Mouse (Mus musculus) kidney, postnatal 0 days (tissue): ENCODE results near the gene Olfr132. TPM values are rescaled to one million over a fixed set of nuclear protein-coding genes. Genes with fewer than 3 reads are reported as not detected.
"Not testable (repeated sequence)": the region's sequence is repeated elsewhere in the genome, so short reads cannot be mapped to it uniquely, and the experiment has no call there.

Experiments used
- ATAC-seq: fragments of 200-750 bp; cut with Nextera tagmentation; replicated peaks from 2 replicates; pipeline ENCODE4 v1.8.0; 2017; ENCODE audit warnings: low read depth, moderate number of reproducible peaks, moderate TSS enrichment, moderate library complexity; ENCODE audit not compliant: low FRiP score
- DNase-seq: peaks from one replicate; pipeline ENCODE4 v3.0.0-alpha.2; 2016; ENCODE audit warnings: low spot score
- H3K27ac ChIP-seq: fragments of 300-500 bp; sonication (generic); 2 replicates; pipeline ENCODE4 v1.5.1; 2014; ENCODE audit warnings: mild to moderate bottlenecking
- H3K27me3 ChIP-seq: fragments of 300-500 bp; sonication (generic); 2 replicates; pipeline ENCODE4 v1.6.1; 2014; ENCODE audit warnings: low read length, mixed read lengths; ENCODE audit not compliant: insufficient read depth
- H3K36me3 ChIP-seq: fragments of 300-500 bp; sonication (generic); 2 replicates; pipeline ENCODE4 v1.6.1; 2014; ENCODE audit warnings: low read length, mixed read lengths; ENCODE audit not compliant: insufficient read depth
- H3K4me1 ChIP-seq: fragments of 300-500 bp; sonication (generic); replicated peaks from 2 replicates; pipeline ENCODE4 v1.6.1; 2014; ENCODE audit warnings: antibody characterized with exemption, low read length, mixed read lengths; ENCODE audit not compliant: insufficient read depth
- H3K4me2 ChIP-seq: fragments of 300-500 bp; sonication (generic); 2 replicates; pipeline ENCODE4 v1.6.1; 2014; ENCODE audit warnings: mild to moderate bottlenecking, low read length, moderate library complexity, mixed read lengths
- H3K4me3 ChIP-seq: fragments of 300-500 bp; sonication (generic); replicated peaks from 2 replicates; pipeline ENCODE4 v1.5.1; 2014; ENCODE audit warnings: low read depth, low read length
- H3K9ac ChIP-seq: fragments of 300-500 bp; sonication (generic); 2 replicates; pipeline ENCODE4 v1.6.1; 2014; ENCODE audit warnings: low read depth, low read length
- H3K9me3 ChIP-seq: fragments of 300-500 bp; sonication (generic); replicated peaks from 2 replicates; pipeline ENCODE4 v1.6.1; 2016; ENCODE audit warnings: low read length, inconsistent platforms, mixed read lengths
- CTCF ChIP-seq: IDR thresholded peaks from 2 replicates; pipeline ENCODE4 v1.5.1; 2016; ENCODE audit warnings: antibody characterized with exemption, low read depth, mild to moderate bottlenecking, moderate library complexity
- WGBS: fragments of 180-500 bp; shearing (Covaris S2); extraction: QIAGEN DNeasy Blood & Tissue Kit; methylation state at CpG from one replicate; pipeline ENCODE4 v1.1.7; 2014; 5-methylcytosine and 5-hydroxymethylcytosine counted together
- polyA plus RNA-seq: library from polyadenylated mRNA; unstranded; fragments of >200 nt; fragmentation: Nextera tagmentation; extraction: Ambion mirVana; gene quantifications from 2 replicates; pipeline ENCODE4 v1.2.1, GENCODE M21; 2015

Olfr132 gene
- polyA plus RNA-seq, result not detected in 2 replicates

DNA sequence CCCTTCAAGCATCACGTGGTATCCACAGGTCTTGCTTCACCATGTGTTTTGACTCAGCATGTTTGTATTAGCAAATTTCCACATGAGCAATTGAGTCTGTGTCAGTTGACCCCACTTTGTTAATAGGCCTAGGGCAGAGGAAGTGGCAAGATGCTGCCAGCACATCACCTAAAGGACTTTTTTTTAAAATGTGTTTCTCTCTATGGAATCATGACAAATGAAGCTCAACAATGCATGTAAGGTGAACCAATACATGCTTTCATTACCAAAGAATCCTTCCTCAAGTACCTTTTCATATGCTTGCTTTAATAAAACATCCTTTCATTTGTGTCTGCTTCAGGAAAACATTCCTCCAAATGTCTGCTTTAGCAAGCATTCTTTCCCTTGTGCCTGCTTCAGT lies at the start of gene Olfr132:
Olfr132 (minus strand) TSS at position 101 of the 400 bp plus-strand sequence.
- 41% methylated on average over 1 of the region's 1 CpGs for WGBS
- Histone ChIP-seq H3K27ac (no peak within 1 kb of the TSS), H3K9me3 (no peaks in the 10 kb centered on the region), H3K9ac (no peak within 1 kb of the TSS), H3K4me2 (no peak within 1 kb of the TSS), H3K36me3 (no peaks in the 10 kb centered on the region), H3K27me3 (no peaks in the 10 kb centered on the region), H3K4me1 (no peaks in the 10 kb centered on the region), H3K4me3 (no peak within 1 kb of the TSS)
- DNase-seq, result no peak
- ATAC-seq, result no peak
- no peak for TF ChIP-seq CTCF

DNA sequence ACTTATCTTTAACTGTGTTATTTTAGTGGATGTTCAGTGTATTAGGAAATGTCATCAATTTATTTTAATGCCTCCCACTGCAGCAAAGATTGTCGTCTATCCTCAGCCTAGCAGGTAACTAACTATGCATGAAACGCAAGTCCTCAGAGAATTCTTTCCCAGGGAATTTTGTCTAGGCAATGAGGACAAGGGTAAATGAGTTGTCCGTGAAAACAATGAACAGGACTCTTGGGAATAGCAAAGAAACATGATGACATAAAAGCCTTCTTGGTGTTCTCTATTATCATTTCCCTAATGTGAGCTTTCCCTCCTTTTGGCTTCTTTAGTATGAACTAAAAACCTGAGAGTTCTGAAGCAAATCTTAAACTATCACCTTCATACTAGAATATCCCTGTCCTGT lies 36.8 kb upstream of the Olfr132 start, which contains the start of gene Olfr134:
Olfr134 (plus strand) TSS at position 301 of the 400 bp plus-strand sequence.
- ATAC-seq, result no peak
- no peaks in the 10 kb centered on the region for H3K36me3 ChIP-seq
- DNase-seq, result no peak
- no peak within 1 kb of the TSS for H3K9ac ChIP-seq
- H3K27ac ChIP-seq, result no peak within 1 kb of the TSS
- H3K4me2 ChIP-seq, result no peak within 1 kb of the TSS
- TF ChIP-seq CTCF, result no peak
- no peaks in the 10 kb centered on the region for H3K27me3 ChIP-seq
- no peaks in the 10 kb centered on the region for H3K9me3 ChIP-seq
- 70% methylated on average over 3 of the region's 3 CpGs for WGBS
- H3K4me1 ChIP-seq, result no peaks in the 10 kb centered on the region
- H3K4me3 ChIP-seq, result no peak within 1 kb of the TSS

DNA sequence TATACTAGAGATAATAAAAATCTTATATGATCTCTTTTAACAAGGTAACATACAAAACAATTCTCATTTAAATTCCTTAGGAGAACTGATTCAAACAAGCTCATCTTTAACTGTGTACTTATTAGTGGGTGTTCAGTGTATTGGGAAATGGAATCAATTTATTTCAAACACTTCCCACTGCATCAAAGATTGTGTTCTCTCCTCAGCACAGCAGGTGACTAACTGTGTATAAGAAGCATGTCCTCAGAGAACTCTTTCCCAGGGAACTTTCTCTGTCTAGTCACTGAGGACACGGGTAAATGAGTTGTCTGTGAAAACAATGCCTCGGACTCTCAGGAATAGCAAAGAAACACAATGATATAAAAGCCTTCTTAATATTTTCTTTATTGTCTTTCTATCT lies 10.7 kb upstream of the Olfr132 start, which contains the start of gene Olfr133:
Olfr133 (plus strand) TSS at position 301 of the 400 bp plus-strand sequence.
- Histone ChIP-seq H3K4me3 (no peak within 1 kb of the TSS), H3K4me2 (no peak within 1 kb of the TSS), H3K4me1 (no peaks in the 10 kb centered on the region), H3K9me3 (no peaks in the 10 kb centered on the region), H3K27me3 (no peaks in the 10 kb centered on the region), H3K36me3 (no peaks in the 10 kb centered on the region), H3K27ac (no peak within 1 kb of the TSS), H3K9ac (no peak within 1 kb of the TSS)
- 76% methylated on average over 2 of the region's 2 CpGs for whole genome bisulfite sequencing
- DNase-seq (no peak), ATAC-seq (no peak)
- TF ChIP-seq CTCF, result no peak

GRCm38 (mm10) chr17:38125371-38125770 lies 9.0 kb downstream of the Olfr132 start:
- H3K4me1 ChIP-seq, H3K36me3 ChIP-seq, H3K27ac ChIP-seq, H3K27me3 ChIP-seq, H3K4me2 ChIP-seq, H3K9me3 ChIP-seq, ATAC-seq, H3K9ac ChIP-seq, H3K4me3 ChIP-seq, DNase-seq: not testable (repeated sequence)
- WGBS, result 77% methylated on average over 3 of the region's 3 CpGs

GRCm38 (mm10) chr17:38124199-38124598 lies 10.1 kb downstream of the Olfr132 start:
- H3K9me3 ChIP-seq, H3K27ac ChIP-seq, DNase-seq, H3K4me3 ChIP-seq, H3K27me3 ChIP-seq, H3K4me2 ChIP-seq, H3K4me1 ChIP-seq, H3K36me3 ChIP-seq, H3K9ac ChIP-seq, ATAC-seq: not testable (repeated sequence)
- 69% methylated on average over 1 of the region's 1 CpGs for WGBS

DNA sequence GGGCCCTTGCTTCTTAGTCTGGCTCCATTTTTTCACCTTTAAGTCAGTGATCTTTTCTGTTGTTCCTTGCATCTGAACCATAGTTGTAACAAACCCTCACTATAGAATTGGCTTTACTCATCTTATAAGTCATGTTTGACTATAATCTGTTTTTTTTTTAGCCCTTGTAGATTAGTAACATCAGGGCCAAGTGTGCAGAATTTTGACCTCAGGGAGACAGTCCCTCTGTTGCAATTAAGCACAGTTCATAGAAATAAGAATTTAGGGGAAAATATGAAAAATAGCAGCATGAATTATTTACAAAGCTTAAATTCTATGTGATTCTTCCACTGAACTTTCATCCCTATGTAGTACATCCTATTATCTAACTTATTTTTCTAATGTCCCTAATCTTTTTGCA lies 45.7 kb downstream of the Olfr132 start, which contains the start of gene Olfr131:
Olfr131 (minus strand) TSS at position 101 of the 400 bp plus-strand sequence.
- Histone ChIP-seq H3K4me3 (no peak within 1 kb of the TSS), H3K4me2 (no peak within 1 kb of the TSS), H3K36me3 (no peaks in the 10 kb centered on the region), H3K9me3 (no peaks in the 10 kb centered on the region), H3K27ac (no peak within 1 kb of the TSS), H3K9ac (no peak within 1 kb of the TSS), H3K27me3 (no peaks in the 10 kb centered on the region), H3K4me1 (no peaks in the 10 kb centered on the region)
- DNase-seq (no peak), ATAC-seq (no peak)
- no peak for TF ChIP-seq CTCF

DNA sequence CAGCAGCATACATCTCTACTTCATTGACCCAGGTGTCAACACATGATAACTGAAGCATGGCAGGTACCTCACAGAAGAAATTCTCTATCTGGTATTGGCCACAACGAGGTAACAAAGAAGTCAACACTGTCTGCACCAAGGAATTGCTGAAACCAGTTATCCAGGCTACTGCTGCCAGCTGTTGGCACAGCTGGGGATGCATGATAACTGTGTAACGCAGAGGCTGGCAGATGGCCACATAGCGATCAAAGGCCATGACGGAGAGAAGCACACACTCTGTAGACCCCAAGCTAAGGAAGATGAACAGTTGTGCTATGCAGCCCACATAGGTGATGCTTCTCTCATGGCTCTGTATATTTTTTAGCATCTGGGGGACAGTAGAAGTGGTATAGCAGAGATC lies 52.0 kb downstream of the Olfr132 start:
- no peak overlapping the region for H3K4me2 ChIP-seq
- no peak for TF ChIP-seq CTCF

More for the DNA sequence above, 52.0 kb downstream of the Olfr132 start:
- ATAC-seq (no peak), DNase-seq (no peak)
- no peaks in the 10 kb centered on the region for H3K27me3 ChIP-seq
- H3K9me3 ChIP-seq, result no peaks in the 10 kb centered on the region
- no peak overlapping the region for H3K9ac ChIP-seq
- H3K4me3 ChIP-seq, result no peak overlapping the region
- 84% methylated on average over 4 of the region's 4 CpGs for WGBS
- no peaks in the 10 kb centered on the region for H3K36me3 ChIP-seq
- H3K4me1 ChIP-seq, result no peaks in the 10 kb centered on the region
- no peak overlapping the region for H3K27ac ChIP-seq

Other genes with a start within 250 kb of the Olfr132 start
- not detected in 2 replicates for gene Olfr127, start 234.1 kb downstream of the Olfr132 start, polyA plus RNA-seq
- gene Olfr128, start 214.0 kb downstream of the Olfr132 start, polyA plus RNA-seq, result not detected in 2 replicates
- not detected in 2 replicates for gene Olfr761, start 181.4 kb downstream of the Olfr132 start, polyA plus RNA-seq
- not detected in 2 replicates for gene Olfr129, start 74.4 kb downstream of the Olfr132 start, polyA plus RNA-seq
- gene Olfr130, start 70.6 kb downstream of the Olfr132 start, polyA plus RNA-seq, result not detected in 2 replicates
- gene Olfr131, start 45.8 kb downstream of the Olfr132 start, polyA plus RNA-seq, result not detected in 2 replicates
- not detected in 2 replicates for gene Olfr133, start 10.8 kb upstream of the Olfr132 start, polyA plus RNA-seq
- not detected in 2 replicates for gene Olfr134, start 36.9 kb upstream of the Olfr132 start, polyA plus RNA-seq
- gene Olfr135, start 69.8 kb upstream of the Olfr132 start, polyA plus RNA-seq, result not detected in 2 replicates
- not detected in 2 replicates for gene Olfr138, start 126.5 kb upstream of the Olfr132 start, polyA plus RNA-seq
- not detected in 2 replicates for gene Olfr137, start 173.0 kb upstream of the Olfr132 start, polyA plus RNA-seq
- gene Olfr136, start 195.3 kb upstream of the Olfr132 start, polyA plus RNA-seq, result not detected in 2 replicates